Mouse (Mus musculus): ENCODE results near the gene Sobp.

- TF ChIP-seq CTCF (IDR thresholded peaks at IDR 0.05; ENCODE audit: borderline replicate concordance, insufficient read depth, low read length) (no peak), POLR2A (IDR thresholded peaks at IDR 0.05; ENCODE audit: low read depth, low read length) (no peak)
Measured at GRCm38 (mm10) chr10:43152643-43153042, 21.7 kb downstream of the Sobp start.

All from embryonic fibroblast, embryonic 13.5 days (primary cell).